Mouse (Mus musculus): Measurements from ENCODE around the gene Gab2.
"Not testable (repeated sequence)": the region's sequence is repeated elsewhere in the genome, so short reads cannot be mapped to it uniquely, and the experiment has no call there.

Gab2 gene

GRCm38 (mm10) chr7:97151082-97151813, 69.9 kb downstream of the Gab2 start:
- no peak for DNase-seq (ENCODE audit: low spot score)

- DNase-seq (ENCODE audit: low spot score), result no peak
These were observed 73.5 kb downstream of the Gab2 start for GRCm38 (mm10) chr7:97154756-97155487.

GRCm38 (mm10) chr7:97164261-97164660, 82.9 kb downstream of the Gab2 start:
- DNase-seq (ENCODE audit: low spot score), result no peak

GRCm38 (mm10) chr7:97171089-97171488, 89.7 kb downstream of the Gab2 start:
- no peak for DNase-seq (ENCODE audit: low spot score)

GRCm38 (mm10) chr7:97171719-97172118, 90.3 kb downstream of the Gab2 start:
- no peak for DNase-seq (ENCODE audit: low spot score)

- no peak for DNase-seq (ENCODE audit: low spot score)
These were observed 90.7 kb downstream of the Gab2 start for GRCm38 (mm10) chr7:97172126-97172525.

GRCm38 (mm10) chr7:97181931-97182330, 100.5 kb downstream of the Gab2 start:
- DNase-seq (ENCODE audit: low spot score), result no peak

GRCm38 (mm10) chr7:97183426-97183825, 102.0 kb downstream of the Gab2 start:
- DNase-seq (ENCODE audit: low spot score), result no peak

GRCm38 (mm10) chr7:97184005-97184404, 102.6 kb downstream of the Gab2 start:
- DNase-seq (ENCODE audit: low spot score), result no peak

GRCm38 (mm10) chr7:97187387-97188081, 106.1 kb downstream of the Gab2 start:
- DNase-seq (ENCODE audit: low spot score), result no peak

- DNase-seq (ENCODE audit: low spot score), result no peak
These were observed 107.7 kb downstream of the Gab2 start for GRCm38 (mm10) chr7:97189116-97189515.

- DNase-seq (ENCODE audit: low spot score), result no peak
These were observed 122.5 kb downstream of the Gab2 start for GRCm38 (mm10) chr7:97203907-97204306.

GRCm38 (mm10) chr7:97208811-97209549, 127.6 kb downstream of the Gab2 start:
- no peak for DNase-seq (ENCODE audit: low spot score)

- no peak for DNase-seq (ENCODE audit: low spot score)
These were observed 128.8 kb downstream of the Gab2 start for GRCm38 (mm10) chr7:97210064-97210685.

GRCm38 (mm10) chr7:97211117-97211516, 129.7 kb downstream of the Gab2 start:
- no peak for DNase-seq (ENCODE audit: low spot score)

- DNase-seq (ENCODE audit: low spot score), result no peak
These were observed 142.4 kb downstream of the Gab2 start for GRCm38 (mm10) chr7:97223836-97224235.

- DNase-seq (ENCODE audit: low spot score), result no peak
These were observed 164.0 kb downstream of the Gab2 start for GRCm38 (mm10) chr7:97245261-97245949.

GRCm38 (mm10) chr7:97245950-97246578, 164.7 kb downstream of the Gab2 start:
- DNase-seq (ENCODE audit: low spot score), result not testable (repeated sequence)

GRCm38 (mm10) chr7:97247661-97248060, 166.3 kb downstream of the Gab2 start:
- DNase-seq (ENCODE audit: low spot score), result no peak

- no peak for DNase-seq (ENCODE audit: low spot score)
These were observed 166.8 kb downstream of the Gab2 start for GRCm38 (mm10) chr7:97248136-97248535.

- DNase-seq (ENCODE audit: low spot score), result no peak
These were observed 170.3 kb downstream of the Gab2 start for GRCm38 (mm10) chr7:97251638-97252037.
